Comparison of ENCODE assay signal across 13 mouse cellular contexts in genomic region chr2:166184417-166184816, GRCm38 (mm10). TPM values are rescaled to one million over a fixed set of nuclear protein-coding genes. Genes with fewer than 3 reads are reported as not detected.
DNase-seq lines count a peak whose midpoint lies in the region; ATAC-seq lines count a peak whose summit lies in the region.
"Had no signal": no experiment of that assay in that cellular context is flagged by ENCODE, and none has a peak within 500 bp of the region (broad histone marks: within the 10 kb centered on the region; RNA-seq: fewer than 3 reads in every experiment).

No protein-coding gene starts in this region.

- no peak overlapping the region for H3K27ac ChIP-seq in kidney, embryonic 14.5 days (ENCODE audit: low read depth, low read length)
- H3K27ac ChIP-seq: embryonic facial prominence, embryonic 13.5 days; hindbrain, embryonic 12.5 days; liver, embryonic 13.5 days had no signal

- H3K9ac ChIP-seq in kidney, embryonic 14.5 days (ENCODE audit: low read depth, low read length), result no peak overlapping the region
- H3K9ac ChIP-seq: embryonic facial prominence, embryonic 13.5 days; hindbrain, embryonic 12.5 days; liver, embryonic 13.5 days had no signal

- no peak overlapping the region for H3K4me2 ChIP-seq in kidney, embryonic 14.5 days (replicated peaks; ENCODE audit: low read depth, low read length)
- H3K4me2 ChIP-seq: embryonic facial prominence, embryonic 13.5 days; hindbrain, embryonic 12.5 days; liver, embryonic 13.5 days had no signal

- DNase-seq in kidney, postnatal 10 days, result peak; percentile 45
- DNase-seq in 3T3-L1 (ENCODE audit: low read depth, low spot score) (peak; percentile 61), A20 (ENCODE audit: low read depth, low spot score) (peak; percentile 19)
- peak; percentile 10 for DNase-seq in c-Kit-positive CD71-negative TER-119-negative erythroid progenitor cells, embryonic 14.5 days (ENCODE audit: low read depth)
- no peak for DNase-seq in frontal cortex, postnatal 10 days (ENCODE audit: low spot score in 2 of 2)
- no peak for DNase-seq in urinary bladder, postnatal 25 days (ENCODE audit: low spot score)
- DNase-seq: cerebellum, adult 11 months; liver, embryonic 13.5 days; right cerebral cortex, adult 18-20 months had no signal

- peaks cover 36% of the 10 kb centered on the region for H3K4me1 ChIP-seq in kidney, embryonic 14.5 days (ENCODE audit: control insufficient read depth, insufficient read depth, low read length)

- no peaks in the 10 kb centered on the region for H3K9me3 ChIP-seq in kidney, embryonic 14.5 days (ENCODE audit: control insufficient read depth, low read length)
- H3K9me3 ChIP-seq: embryonic facial prominence, embryonic 13.5 days; heart, embryonic 10.5 days; hindbrain, embryonic 12.5 days; liver, embryonic 13.5 days had no signal

- no peak for ATAC-seq in kidney, embryonic 14.5 days (ENCODE audit: low FRiP score, low TSS enrichment)

- no peaks in the 10 kb centered on the region for H3K27me3 ChIP-seq in kidney, embryonic 14.5 days (ENCODE audit: control insufficient read depth, insufficient read depth, low read length)
- H3K27me3 ChIP-seq: embryonic facial prominence, embryonic 13.5 days; liver, embryonic 13.5 days had no signal

- H3K4me3 ChIP-seq in kidney, embryonic 14.5 days (ENCODE audit: low read length), result no peak overlapping the region
- H3K4me3 ChIP-seq: embryonic facial prominence, embryonic 13.5 days; heart, embryonic 10.5 days; hindbrain, embryonic 12.5 days; liver, embryonic 13.5 days had no signal

- WGBS in kidney, embryonic 14.5 days, result 62% methylated on average over 6 of the region's 6 CpGs

- no peaks in the 10 kb centered on the region for H3K36me3 ChIP-seq in kidney, embryonic 14.5 days (ENCODE audit: control insufficient read depth, insufficient read depth, low read length)
- H3K36me3 ChIP-seq: embryonic facial prominence, embryonic 13.5 days; heart, embryonic 10.5 days; hindbrain, embryonic 12.5 days; liver, embryonic 13.5 days had no signal

RNA-seq across cellular contexts. Expression of gene Sulf2, which starts 29.0 kb away (rescaled TPM):
- 69.3 and 80.4 TPM in 2 replicates for polyA plus RNA-seq in kidney, embryonic 14.5 days (2014; fragmentation: Nextera tagmentation; extraction: Ambion mirVana)

Comparison
In these comparisons a context has a peak if more than half of its experiments do, and no peak if none do; other contexts are left out.
1. DNase-seq: peak in kidney, postnatal 10 days (single experiment), 3T3-L1 (single experiment), A20 (single experiment) and c-Kit-positive CD71-negative TER-119-negative erythroid progenitor cells, embryonic 14.5 days (single experiment); none in frontal cortex, postnatal 10 days (0 of 2) and urinary bladder, postnatal 25 days (single experiment).